Mouse (Mus musculus) heart, postnatal 0 days (tissue): ENCODE results near the gene Tinagl1. TPM values are rescaled to one million over a fixed set of nuclear protein-coding genes. Genes with fewer than 3 reads are reported as not detected.

Source experiments
- ATAC-seq: fragments of 200-750 bp; cut with Nextera tagmentation; 2 replicates; pipeline ENCODE4 v1.8.0; 2017; ENCODE audit warnings: low read depth, moderate number of reproducible peaks, moderate library complexity; ENCODE audit not compliant: insufficient read depth
- DNase-seq: peaks from one replicate; pipeline ENCODE4 v3.0.0-alpha.2; 2016; ENCODE audit warnings: low spot score
- H3K27ac ChIP-seq: fragments of 300-500 bp; sonication (generic); 2 replicates; pipeline ENCODE4 v1.5.1; 2014; ENCODE audit warnings: low read depth, mild to moderate bottlenecking
- H3K27me3 ChIP-seq: fragments of 300-500 bp; sonication (generic); 2 replicates; pipeline ENCODE4 v1.6.1; 2014; ENCODE audit warnings: low read length, mixed read lengths; ENCODE audit not compliant: control insufficient read depth, insufficient read depth
- H3K36me3 ChIP-seq: fragments of 300-500 bp; sonication (generic); replicated peaks from 2 replicates; pipeline ENCODE4 v1.6.1; 2014; ENCODE audit warnings: low read length, mixed read lengths; ENCODE audit not compliant: control insufficient read depth, insufficient read depth
- H3K4me1 ChIP-seq: fragments of 300-500 bp; sonication (generic); 2 replicates; pipeline ENCODE4 v1.6.1; 2014; ENCODE audit warnings: antibody characterized with exemption; ENCODE audit not compliant: control insufficient read depth, insufficient read depth
- H3K4me2 ChIP-seq: fragments of 300-500 bp; sonication (generic); 2 replicates; pipeline ENCODE4 v1.6.1; 2014; ENCODE audit warnings: low read depth, mild to moderate bottlenecking, low read length, moderate library complexity
- H3K4me3 ChIP-seq: fragments of 300-500 bp; sonication (generic); 2 replicates; pipeline ENCODE4 v1.5.1; 2014; ENCODE audit warnings: low read depth, low read length
- H3K9ac ChIP-seq: fragments of 300-500 bp; sonication (generic); replicated peaks from 2 replicates; pipeline ENCODE4 v1.6.1; 2014; ENCODE audit warnings: low read depth, low read length, mixed read lengths
- H3K9me3 ChIP-seq: fragments of 300-500 bp; sonication (generic); replicated peaks from 2 replicates; pipeline ENCODE4 v1.6.1; 2016; ENCODE audit warnings: low read length; ENCODE audit not compliant: control insufficient read depth
- CTCF ChIP-seq: IDR thresholded peaks from 2 replicates; pipeline ENCODE4 v1.5.1; 2016; ENCODE audit warnings: antibody characterized with exemption, control low read depth, low read depth
- EP300 ChIP-seq: IDR thresholded peaks from 2 replicates; pipeline ENCODE4 v1.6.1; 2016; ENCODE audit warnings: antibody characterized with exemption, low read depth
- WGBS: fragments of 180-500 bp; shearing (Covaris S2); extraction: QIAGEN DNeasy Blood & Tissue Kit; methylation state at CpG from one replicate; pipeline ENCODE4 v1.1.7; 2014; 5-methylcytosine and 5-hydroxymethylcytosine counted together
- polyA plus RNA-seq: library from polyadenylated mRNA; unstranded; fragments of >200 nt; fragmentation: Nextera tagmentation; extraction: Ambion mirVana; gene quantifications from 2 replicates; pipeline ENCODE4 v1.2.1, GENCODE M21; 2015
- total RNA-seq: library from RNA; depleted of rRNA; stranded (reverse); fragments of >200 nt; gene quantifications from 2 replicates; pipeline ENCODE4 v1.2.3, GENCODE M21; 2014; ENCODE audit warnings: low replicate concordance

Gene Tinagl1
- total and polyA plus RNA-seq, 2 experiments from 2014 or later: 61.3 to 168 TPM

- H3K4me2 ChIP-seq: no peak overlapping the region
- no peaks in the 10 kb centered on the region for H3K4me1 ChIP-seq
- no peak overlapping the region for H3K4me3 ChIP-seq
- H3K36me3 ChIP-seq: no peaks in the 10 kb centered on the region
- no peak for ATAC-seq
- no peak for DNase-seq
- H3K27me3 ChIP-seq: no peaks in the 10 kb centered on the region
- no peak for TF ChIP-seq CTCF
- TF ChIP-seq EP300: no peak
- no peak overlapping the region for H3K27ac ChIP-seq
- WGBS: 63% methylated on average over 10 of the region's 10 CpGs
- H3K9ac ChIP-seq: no peak overlapping the region
- H3K9me3 ChIP-seq: no peaks in the 10 kb centered on the region
Observed at GRCm38 (mm10) chr4:130213857-130214256, 38.9 kb upstream of the Tinagl1 start.

GRCm38 (mm10) chr4:130213197-130213596 lies 38.3 kb upstream of the Tinagl1 start:
- ATAC-seq (no peak), DNase-seq (no peak)
- no peak overlapping the region for H3K4me3 ChIP-seq

DNA sequence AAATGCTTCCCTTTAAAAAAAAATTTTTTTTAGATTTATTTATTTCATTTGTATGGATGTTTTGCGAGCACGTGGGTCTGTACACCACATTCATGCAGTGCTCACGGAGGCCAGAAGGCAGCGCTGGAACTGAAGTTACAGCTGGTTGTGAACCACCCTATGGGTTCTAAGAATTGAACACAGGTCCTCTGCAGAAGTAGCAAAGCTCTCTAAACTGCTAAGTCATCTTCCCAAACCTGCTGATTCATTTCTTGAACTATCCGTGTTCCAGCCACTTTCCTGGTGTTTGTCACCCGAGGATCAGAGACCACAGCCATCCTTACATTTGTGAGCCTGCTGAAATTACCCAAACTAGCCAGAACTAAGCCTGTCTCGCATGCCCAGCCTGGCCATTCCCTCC lies 37.5 kb upstream of the Tinagl1 start:
- H3K4me3 ChIP-seq: no peak overlapping the region

More at GRCm38 (mm10) chr4:130213197-130213596, 38.3 kb upstream of the Tinagl1 start:
- Histone ChIP-seq H3K9me3 (no peaks in the 10 kb centered on the region), H3K27ac (no peak overlapping the region), H3K27me3 (no peaks in the 10 kb centered on the region), H3K36me3 (no peaks in the 10 kb centered on the region), H3K4me2 (no peak overlapping the region), H3K4me1 (no peaks in the 10 kb centered on the region), H3K9ac (no peak overlapping the region)
- WGBS: 74% methylated on average over 4 of the region's 4 CpGs
- TF ChIP-seq EP300: no peak

GRCm38 (mm10) chr4:130211870-130212269 lies 36.9 kb upstream of the Tinagl1 start:
- ATAC-seq: no peak
- Histone ChIP-seq H3K27ac (no peak overlapping the region), H3K9ac (no peak overlapping the region), H3K9me3 (no peaks in the 10 kb centered on the region), H3K4me1 (no peaks in the 10 kb centered on the region), H3K36me3 (no peaks in the 10 kb centered on the region), H3K4me2 (no peak overlapping the region), H3K4me3 (no peak overlapping the region), H3K27me3 (no peaks in the 10 kb centered on the region)
- DNase-seq: no peak
- TF ChIP-seq CTCF (no peak), EP300 (no peak)
- WGBS: 84% methylated on average over 2 of the region's 2 CpGs

More for the DNA sequence above, 37.5 kb upstream of the Tinagl1 start:
- TF ChIP-seq CTCF: no peak
- TF ChIP-seq EP300: no peak
- H3K4me1 ChIP-seq: no peaks in the 10 kb centered on the region
- H3K27ac ChIP-seq: no peak overlapping the region
- H3K27me3 ChIP-seq: no peaks in the 10 kb centered on the region
- ATAC-seq: no peak
- DNase-seq: no peak
- no peaks in the 10 kb centered on the region for H3K36me3 ChIP-seq
- H3K9ac ChIP-seq: no peak overlapping the region
- 74% methylated on average over 7 of the region's 7 CpGs for WGBS
- no peak overlapping the region for H3K4me2 ChIP-seq
- no peaks in the 10 kb centered on the region for H3K9me3 ChIP-seq

- H3K4me1 ChIP-seq: no peaks in the 10 kb centered on the region
- H3K27me3 ChIP-seq: peaks cover 25% of the 10 kb centered on the region; the same call in 1 of the 2 replicates
- H3K27ac ChIP-seq: no peak overlapping the region
- ATAC-seq (peak; percentile 72), DNase-seq (peak; percentile 65)
- H3K9ac ChIP-seq: no peak overlapping the region
- no peaks in the 10 kb centered on the region for H3K36me3 ChIP-seq
- no peaks in the 10 kb centered on the region for H3K9me3 ChIP-seq
- peak overlapping the region; percentile 69 for H3K4me2 ChIP-seq
- TF ChIP-seq CTCF: peak; percentile 94
- no peak for TF ChIP-seq EP300
- H3K4me3 ChIP-seq: peak overlapping the region; percentile 38
- WGBS: 14% methylated on average over 35 of the region's 35 CpGs
Observed at GRCm38 (mm10) chr4:130198694-130199670, 24.1 kb upstream of the Tinagl1 start.
